Mouse (Mus musculus) CD8-positive naive resting alpha-beta T cell, adult 2 months (primary cell): ENCODE measurements around the gene Coq10a.
A peak's percentile ranks its signal among the peaks of the same experiment; 100 is the strongest.
"Not testable (repeated sequence)": the region's sequence is repeated elsewhere in the genome, so short reads cannot be mapped to it uniquely, and the experiment has no call there.

Experiments used
- DNase-seq, 2 experiments: peaks; one replicate each; pipeline ENCODE4 v3.0.0; 2022; ENCODE audit warnings: low read depth in 2 of 2, low spot score in 2 of 2

Coq10a gene

DNA sequence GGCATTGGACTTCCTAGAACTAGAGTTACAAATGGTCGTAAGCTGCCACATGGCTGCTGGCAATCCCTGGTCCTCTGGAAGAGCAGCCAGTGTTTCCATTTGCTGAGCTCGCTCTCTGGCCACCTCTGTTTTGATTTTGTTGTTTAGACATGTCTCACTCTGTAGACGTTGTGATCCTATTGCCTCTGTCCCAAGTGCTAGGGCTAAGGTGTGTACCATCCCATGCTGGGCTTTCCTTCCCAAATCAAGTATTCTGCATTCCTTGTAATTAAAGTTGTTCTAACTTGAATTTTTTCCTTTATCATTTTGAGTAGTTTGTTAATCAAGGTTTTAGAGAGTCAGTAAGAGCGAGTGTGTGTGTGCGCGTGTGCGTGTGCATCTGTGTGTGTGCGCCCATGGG, 21.3 kb downstream of the Coq10a start:
- DNase-seq = no peak

DNA sequence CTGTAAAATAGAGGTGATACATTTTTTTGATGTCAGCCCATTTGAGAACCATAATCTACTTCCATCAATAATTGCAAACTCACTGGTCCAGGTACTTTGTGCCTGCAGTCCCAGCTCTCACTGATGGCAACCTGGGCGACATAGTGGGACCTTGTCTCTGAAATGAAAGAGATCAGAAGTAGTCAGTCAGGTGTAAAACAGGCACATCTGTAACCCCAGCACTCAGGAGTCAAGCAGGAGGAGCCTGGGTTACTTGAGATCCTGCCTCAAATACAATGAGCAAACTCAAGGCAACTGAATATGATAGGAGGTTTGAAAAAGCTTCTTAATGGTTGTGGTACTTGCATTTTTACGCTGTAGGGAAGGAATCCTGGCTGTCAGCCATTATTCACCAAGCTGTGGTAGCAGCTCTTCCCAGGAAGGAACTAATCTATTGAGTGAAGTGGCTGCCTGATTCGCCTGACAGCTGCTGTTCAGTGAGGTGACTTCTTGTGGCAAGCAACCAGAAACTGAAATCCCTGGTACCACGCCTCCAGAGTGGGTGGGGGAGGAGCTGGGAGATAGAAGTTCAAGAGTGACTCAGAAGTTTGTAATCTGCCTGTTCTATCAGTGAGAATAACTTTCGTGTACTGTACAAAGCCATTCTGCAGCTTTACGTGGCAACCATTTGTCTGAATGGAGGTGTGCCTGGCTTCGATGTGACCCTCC, 24.1 kb downstream of the Coq10a start:
- DNase-seq = peak; percentile 46 to 68

DNA sequence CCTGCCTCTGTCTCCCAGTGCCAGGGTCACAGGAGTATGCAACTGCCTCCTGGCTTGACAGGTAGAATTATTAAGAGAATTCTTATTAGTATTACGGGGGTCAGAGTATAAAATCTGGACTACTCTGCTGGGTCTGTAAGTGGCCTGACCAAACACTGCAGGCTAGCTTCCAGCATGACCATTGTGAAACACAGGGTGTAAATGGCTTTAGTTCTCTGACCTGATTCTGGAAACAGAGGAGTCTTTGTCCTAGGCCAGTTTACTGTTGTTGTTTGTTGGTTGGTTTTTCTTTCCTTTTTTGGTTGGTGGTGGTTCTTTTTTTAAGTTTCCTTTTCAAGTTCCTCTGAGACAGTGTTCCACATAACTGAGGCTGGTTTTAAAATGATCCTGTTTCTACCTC, 25.4 kb downstream of the Coq10a start:
- DNase-seq = no peak

DNA sequence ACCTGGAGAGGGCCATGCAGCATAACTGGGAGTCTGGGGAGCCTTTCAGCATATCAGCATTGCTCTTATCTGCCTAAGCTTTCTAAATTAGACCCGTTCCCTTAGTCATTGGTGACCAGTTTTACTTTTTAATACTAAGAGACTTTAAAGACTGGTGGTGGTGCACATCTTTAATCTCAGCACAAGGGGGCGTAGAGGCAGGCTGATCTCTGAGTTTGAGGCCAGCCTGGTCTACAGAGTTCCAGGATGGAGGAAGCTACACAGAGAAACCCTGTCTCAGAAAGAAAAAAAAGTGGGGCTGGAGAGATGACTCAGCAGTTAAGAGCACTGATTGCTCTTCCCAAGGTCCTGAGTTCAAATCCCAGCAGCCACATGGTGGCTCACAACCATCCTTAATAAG, 28.5 kb downstream of the Coq10a start:
- no peak for DNase-seq

DNA sequence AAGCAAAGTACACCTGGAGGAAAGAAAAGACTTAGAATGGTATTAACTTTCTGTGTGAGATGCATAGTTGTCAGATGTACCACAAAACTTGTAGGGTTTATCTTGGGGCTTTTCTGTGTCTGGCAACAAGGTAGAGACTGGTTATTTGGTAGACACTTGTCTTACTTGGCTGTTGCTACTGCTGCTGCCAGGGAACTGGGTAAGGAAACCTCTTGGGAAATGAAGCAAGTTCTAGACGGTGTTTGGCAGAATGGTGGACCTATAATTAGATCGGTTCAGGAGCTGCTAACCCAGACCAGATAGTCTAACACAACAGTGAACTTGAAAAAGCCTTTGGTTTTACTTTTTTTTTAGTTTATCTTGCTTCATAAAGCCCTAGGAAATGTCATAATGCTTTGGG, 29.8 kb downstream of the Coq10a start:
- DNase-seq = no peak

DNA sequence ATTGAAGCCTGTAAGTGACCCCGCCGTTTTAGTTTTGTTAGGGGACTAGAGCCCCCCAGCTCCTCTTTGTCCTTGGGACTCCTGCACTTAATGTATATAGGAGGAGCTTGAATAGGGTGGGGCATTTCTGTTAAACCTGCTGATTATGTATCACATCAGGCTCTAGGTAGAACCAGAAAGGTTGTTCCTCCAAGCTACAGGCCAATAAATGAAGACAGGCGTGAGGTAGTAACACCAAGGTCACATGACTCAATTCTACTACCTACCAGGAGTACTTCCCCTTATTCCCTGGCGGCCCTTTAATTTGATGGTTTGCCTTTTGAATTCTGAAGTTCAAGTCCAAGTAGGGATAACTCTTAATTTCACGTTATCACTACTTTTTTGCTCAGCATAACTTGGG, 30.4 kb downstream of the Coq10a start:
- no peak for DNase-seq

DNA sequence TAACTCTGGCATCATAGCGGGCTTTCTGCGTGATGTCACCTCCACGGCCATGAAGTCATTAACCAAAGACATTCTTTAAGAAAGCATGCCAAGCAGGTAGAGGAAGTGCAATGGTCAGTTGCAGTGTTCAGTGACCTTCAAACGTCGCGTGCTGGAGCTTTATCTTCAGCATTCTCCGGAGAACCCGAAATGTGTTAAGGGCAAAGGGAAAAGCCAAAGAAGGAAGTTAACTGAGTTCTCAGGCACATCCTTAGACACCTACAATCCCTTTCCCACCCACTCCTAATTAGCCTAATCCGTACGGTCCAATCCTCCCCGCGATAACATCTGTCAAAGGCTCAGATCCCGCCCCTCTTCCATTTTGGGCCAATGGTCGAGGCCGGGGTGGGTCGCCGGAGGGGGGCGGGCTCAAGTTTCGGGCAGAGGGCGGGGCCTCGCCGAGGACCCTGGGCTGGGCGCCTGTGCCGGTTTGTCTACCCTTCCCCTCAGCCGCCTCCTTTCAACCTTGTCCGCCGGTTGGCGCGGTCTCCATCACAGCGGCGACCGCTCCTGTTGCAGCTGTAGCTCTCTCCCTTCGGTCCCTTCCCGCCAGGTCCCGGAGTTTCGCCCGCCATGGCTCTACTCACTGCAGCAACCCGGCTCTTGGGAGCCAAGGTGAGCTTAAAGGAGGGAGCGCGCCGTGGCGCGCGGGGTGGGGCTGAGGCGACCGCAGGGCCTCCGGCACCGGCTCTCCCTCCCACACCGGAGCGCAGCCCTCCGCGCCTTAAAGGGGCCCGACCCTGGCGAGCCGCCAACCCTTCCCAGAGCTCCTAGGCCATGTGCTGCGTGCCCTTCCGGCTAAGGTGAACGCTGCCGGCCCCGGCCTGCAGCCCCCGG, 31.3 kb downstream of the Coq10a start, which contains the start of gene Cs:
TSS of gene Cs (plus strand) at position 429 of the 876 bp plus-strand sequence.
- DNase-seq = peak; percentile 93 to 97

DNA sequence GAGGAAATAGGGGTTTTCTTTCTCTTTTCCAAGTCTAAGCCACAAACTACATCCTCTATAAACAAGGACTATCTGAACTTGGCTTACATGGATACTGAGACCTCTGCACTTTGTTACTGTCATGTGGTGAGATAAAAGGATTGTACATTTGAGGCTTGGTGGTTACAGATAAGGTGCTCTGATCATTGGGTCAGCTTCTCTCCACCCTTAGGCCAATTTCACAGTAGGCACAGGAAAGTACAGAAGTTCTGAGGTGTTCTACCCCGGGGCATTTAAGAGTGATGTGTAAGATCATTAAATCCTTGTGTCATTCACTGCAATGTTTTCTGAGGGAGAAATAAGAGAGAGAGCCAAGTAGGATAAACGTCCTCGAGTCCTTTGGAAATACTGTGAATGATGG, 32.2 kb downstream of the Coq10a start:
- no peak for DNase-seq

DNA sequence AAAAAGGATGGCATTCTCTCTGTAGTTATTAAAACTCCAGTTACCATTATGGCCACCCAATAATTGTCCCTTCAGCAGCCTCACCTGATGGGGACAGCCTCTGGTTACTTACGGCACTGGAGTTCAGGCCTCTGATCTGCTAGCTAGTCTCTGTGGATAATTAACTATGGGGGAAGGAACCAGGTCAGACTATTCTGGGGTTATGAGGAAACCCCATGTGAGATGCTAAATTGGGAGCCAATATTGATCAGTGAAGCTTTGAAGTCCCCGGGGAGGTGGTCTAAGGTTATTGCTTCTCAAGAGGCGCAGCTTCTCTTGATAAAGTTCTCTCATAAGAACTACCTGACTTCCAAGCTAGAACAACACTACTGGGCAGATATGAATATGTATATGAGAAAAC, 32.6 kb downstream of the Coq10a start:
- no peak for DNase-seq

DNA sequence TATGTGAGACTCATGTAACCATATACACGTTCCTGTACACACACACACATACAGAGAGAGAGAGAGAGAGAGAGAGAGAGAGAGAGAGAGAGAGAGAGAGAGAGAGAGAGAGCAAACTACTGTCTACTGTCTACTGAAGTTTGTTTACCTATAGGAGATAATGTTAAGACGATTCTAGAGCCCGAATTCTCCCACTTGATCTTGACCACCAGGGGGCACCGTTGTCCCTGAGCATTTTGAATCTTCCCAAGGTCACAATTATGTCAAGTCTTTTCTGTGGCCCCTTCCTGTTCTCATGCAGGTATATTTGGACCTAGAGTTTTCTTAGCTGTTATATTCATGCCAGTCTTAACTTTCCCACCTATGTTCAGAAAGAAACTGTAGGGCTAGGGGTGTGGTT, 33.2 kb downstream of the Coq10a start:
- DNase-seq = peak; percentile 76 to 88

DNA sequence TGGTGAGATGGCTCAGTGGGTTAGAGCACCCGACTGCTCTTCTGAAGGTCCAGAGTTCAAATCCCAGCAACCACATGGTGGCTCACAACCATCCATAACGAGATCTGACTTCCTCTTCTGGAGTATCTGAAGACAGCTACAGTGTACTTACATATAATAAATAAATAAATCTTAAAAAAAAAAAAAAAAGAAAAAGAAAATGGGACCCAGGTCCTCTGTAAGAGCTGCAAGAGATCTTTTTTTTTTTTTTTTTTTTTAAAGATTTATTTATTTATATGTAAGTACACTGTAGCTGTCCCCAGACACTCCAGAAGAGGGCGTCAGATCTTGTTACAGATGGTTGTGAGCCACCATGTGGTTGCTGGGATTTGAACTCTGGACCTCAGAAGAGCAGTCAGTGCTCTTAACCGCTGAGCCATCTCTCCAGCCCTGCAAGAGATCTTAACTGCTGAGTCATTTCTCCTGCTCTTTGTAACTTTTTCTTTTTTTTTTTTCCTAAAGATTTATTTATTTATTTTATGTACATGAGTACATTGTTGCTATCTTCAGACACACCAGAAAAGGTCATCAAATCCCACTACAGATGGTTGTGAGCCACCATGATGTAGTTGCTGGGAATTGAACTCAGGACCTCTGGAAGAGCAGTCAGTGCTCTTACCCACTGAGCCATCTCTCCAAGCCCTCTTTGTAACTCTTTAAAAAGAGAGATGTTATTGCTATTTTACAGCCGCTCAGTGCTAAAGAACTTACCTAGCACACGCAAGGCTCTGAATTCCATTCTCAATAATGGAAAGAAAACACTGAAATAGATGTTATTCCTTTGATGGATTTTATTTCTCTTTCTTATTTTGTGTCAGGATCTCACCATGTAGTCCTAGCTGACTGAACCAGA, 36.2 kb downstream of the Coq10a start:
- DNase-seq = not testable (repeated sequence)

DNA sequence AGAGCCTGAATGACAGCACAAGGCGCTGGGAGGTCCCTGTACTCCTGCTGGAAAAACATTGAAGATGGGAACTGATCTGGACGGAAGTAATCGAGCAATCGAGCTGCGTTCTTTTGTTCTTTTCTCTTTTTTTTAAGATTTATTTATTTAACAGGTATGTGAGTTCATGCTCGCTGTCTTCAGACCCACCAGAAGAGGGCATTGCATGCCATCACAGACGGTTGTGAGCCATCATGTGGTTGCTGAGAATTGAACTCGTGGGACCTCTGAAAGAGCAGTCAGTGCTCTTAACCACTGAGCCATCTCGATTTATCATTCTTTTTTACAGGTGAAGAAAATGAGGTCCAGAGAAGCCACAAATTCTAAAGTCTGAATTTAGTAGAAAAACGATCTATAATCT, 41.2 kb downstream of the Coq10a start:
- DNase-seq = no peak

DNA sequence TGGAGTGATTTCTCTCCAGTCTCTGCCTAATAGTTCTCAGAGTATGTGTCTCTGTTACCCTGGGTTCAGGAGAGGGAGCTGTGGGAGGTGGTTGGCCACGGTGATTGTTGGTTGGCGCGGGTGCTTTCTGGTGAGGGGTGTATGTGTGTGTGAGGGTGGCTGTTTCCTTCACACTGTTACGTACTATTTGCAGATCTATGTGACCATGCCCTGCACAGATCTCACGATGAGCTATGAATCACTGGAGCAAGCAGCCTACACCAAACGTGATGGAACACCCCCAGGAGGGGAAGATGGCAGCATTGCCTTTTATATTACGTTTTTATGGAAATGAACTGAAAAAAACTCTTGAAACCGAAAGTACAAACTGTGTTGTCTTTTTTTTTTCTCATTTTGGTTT, 42.0 kb downstream of the Coq10a start:
- DNase-seq = no peak

DNA sequence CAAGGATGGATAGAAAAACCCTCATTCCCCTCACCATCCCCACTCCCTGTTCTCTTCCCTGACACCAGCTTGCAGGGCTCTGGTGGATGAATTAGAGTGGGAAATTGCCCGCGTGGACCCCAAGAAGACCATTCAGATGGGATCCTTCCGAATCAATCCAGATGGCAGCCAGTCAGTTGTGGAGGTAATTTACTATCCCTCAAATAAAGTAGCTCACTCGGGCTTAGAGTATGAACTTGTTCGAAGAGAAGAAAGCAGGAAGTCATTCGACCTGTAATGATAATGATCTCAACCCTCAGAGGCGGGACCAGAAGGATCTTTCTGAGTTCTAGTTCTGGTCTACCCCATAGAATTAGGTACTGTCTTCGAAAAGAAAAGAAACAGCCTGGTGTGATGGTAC, 45.3 kb downstream of the Coq10a start:
- no peak for DNase-seq

DNA sequence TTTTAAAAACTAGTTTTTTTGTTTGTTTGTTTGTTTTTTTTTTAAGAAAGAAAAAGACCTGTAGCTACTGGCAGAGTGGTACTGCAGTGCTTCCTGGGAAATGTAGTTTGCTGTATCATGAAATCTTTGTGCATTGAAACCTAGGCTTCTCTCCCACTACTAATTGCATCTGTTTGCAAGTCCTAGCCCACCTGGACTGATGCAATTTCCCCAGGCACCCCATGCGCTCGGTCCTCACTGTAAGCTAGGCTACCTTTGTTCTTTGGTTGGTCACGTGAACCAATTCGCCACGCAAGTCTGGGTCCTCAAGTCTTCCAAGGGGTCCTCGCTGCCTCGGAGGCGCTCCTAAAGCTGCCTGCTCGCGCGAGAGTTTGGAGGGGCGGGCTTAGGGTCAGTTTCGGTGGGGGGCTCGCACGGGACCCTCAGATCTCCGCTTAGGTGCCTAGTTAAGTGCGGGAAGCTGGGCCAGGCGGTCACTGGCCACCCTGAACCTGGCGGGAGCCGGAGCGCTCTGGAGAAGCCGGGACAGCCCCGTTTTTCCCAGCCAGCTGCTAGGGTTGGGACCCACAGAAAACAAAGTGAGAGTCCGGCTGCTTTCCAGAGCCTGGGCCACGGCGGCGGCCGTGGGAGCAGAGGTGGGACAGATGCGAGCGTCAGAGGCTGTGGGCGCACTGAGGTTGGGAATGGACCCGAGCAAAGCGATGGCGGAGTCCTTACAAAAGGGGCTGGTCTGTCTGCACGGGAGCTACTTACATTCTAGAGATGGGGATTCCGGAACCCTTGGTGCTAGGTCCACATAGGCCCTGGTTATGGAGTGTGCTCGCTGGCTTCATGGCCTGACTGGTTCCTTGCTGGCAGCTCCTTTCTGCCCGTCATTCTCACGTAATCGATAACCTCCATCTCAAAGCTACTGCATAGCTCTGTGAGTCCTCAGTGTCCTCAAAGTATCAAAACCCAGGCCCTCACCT, 46.4 kb downstream of the Coq10a start, which contains the start of gene Cnpy2:
TSS of gene Cnpy2 (plus strand) at position 319 of the 968 bp plus-strand sequence.
- peak; percentile 72 to 78 for DNase-seq

DNA sequence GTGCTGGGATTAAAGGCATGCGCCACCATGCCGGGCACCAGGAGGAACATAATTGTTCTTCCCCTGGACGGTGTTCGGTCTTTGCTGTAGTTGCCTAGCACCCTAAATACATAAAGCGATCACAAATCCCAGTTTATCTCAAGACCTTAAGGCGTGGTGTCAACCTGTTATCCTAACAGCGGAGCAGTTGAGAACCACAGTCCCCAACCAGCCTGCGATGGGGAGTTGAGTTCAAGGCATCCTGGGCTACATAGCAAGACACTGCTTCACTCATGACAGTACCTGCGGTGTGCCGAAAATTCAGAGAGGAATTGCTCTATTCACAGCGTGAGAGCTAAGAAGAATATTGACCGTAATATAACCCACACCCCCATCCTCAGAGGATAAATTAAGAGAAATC, 47.2 kb downstream of the Coq10a start:
- no peak for DNase-seq

DNA sequence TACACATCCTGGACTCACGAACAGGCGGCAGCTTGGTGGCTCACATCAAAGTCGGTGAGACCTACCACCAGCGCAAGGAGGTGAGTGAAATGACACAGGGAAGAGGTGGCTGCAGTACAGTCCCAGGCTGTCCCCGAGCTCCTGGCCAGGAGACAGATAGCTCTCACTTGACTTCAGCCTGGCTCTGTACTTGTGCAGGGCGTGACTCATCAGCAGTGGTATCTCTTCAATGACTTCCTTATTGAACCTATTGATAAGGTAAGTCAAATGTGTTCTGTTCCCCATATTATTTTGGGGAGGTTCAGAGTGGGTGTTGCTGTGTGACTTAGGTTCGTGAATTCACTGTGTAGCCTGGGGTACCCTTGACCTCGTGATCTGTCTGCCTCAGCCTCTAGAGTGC, 53.2 kb downstream of the Coq10a start:
- DNase-seq = no peak
